Mouse (Mus musculus) midbrain, embryonic 15.5 days (tissue): ENCODE measurements around the gene Gnat2. TPM values are rescaled to one million over a fixed set of nuclear protein-coding genes. Genes with fewer than 3 reads are reported as not detected.

ENCODE experiments used
- ATAC-seq: fragments of 200-750 bp; cut with Nextera tagmentation; replicated peaks from 2 replicates; pipeline ENCODE4 v1.8.0; 2017; ENCODE audit warnings: moderate TSS enrichment
- H3K27ac ChIP-seq: fragments of 300-500 bp; sonication (generic); 2 replicates; pipeline ENCODE4 v1.5.1; 2015; ENCODE audit warnings: mild to moderate bottlenecking, inconsistent platforms
- H3K27me3 ChIP-seq: fragments of 300-500 bp; sonication (generic); replicated peaks from 2 replicates; pipeline ENCODE4 v1.6.1; 2015; ENCODE audit warnings: inconsistent platforms
- H3K36me3 ChIP-seq: fragments of 300-500 bp; sonication (generic); replicated peaks from 2 replicates; pipeline ENCODE4 v1.6.1; 2015; ENCODE audit warnings: inconsistent platforms
- H3K4me1 ChIP-seq: fragments of 300-500 bp; sonication (generic); 2 replicates; pipeline ENCODE4 v1.6.1; 2015; ENCODE audit warnings: inconsistent platforms
- H3K4me2 ChIP-seq: fragments of 300-500 bp; sonication (generic); 2 replicates; pipeline ENCODE4 v1.6.1; 2015; ENCODE audit warnings: inconsistent platforms, mild to moderate bottlenecking, moderate library complexity
- H3K4me3 ChIP-seq: fragments of 300-500 bp; sonication (generic); 2 replicates; pipeline ENCODE4 v1.5.1; 2015; ENCODE audit warnings: mild to moderate bottlenecking, inconsistent platforms
- H3K9ac ChIP-seq: fragments of 300-500 bp; sonication (generic); 2 replicates; pipeline ENCODE4 v1.6.1; 2015; ENCODE audit warnings: mild to moderate bottlenecking, inconsistent platforms
- H3K9me3 ChIP-seq: fragments of 300-500 bp; sonication (generic); 2 replicates; pipeline ENCODE4 v1.6.1; 2016; ENCODE audit warnings: inconsistent platforms
- WGBS: fragments of 180-500 bp; shearing (Covaris S2); methylation state at CpG from one replicate; pipeline ENCODE4 v1.1.7; 2015; ENCODE audit warnings: mixed read lengths; 5-methylcytosine and 5-hydroxymethylcytosine counted together
- polyA plus RNA-seq: library from polyadenylated mRNA; unstranded; fragments of >200 nt; fragmentation: Nextera tagmentation; extraction: Ambion mirVana; gene quantifications from 2 replicates; pipeline ENCODE4 v1.2.1, GENCODE M21; 2015

The Gnat2 gene
- polyA plus RNA-seq, 1 experiment from 2014 or later: 0.28 TPM

DNA sequence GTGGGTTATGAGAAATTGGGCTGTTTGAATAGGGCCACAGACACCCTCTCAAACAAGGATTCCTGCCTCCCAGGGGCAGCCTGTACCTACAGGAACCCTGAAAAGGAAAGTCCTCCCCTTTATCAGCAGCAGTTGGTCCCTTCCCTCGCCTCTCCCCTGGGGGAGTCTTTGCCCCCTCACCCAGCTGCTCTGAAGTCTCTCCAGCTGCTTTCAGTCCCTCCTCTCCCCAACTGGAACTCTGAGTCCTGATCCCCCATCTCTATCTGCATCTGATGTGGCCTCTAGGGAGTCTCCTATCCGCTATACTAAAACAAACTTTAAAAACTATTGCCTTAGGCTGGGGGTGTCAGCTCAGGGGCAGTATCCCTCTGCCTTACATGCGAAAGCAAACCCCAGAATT, 5.3 kb upstream of the Gnat2 start:
- no peak for ATAC-seq
- Histone ChIP-seq H3K4me1 (peaks cover 42% of the 10 kb centered on the region), H3K4me3 (no peak overlapping the region), H3K4me2 (no peak overlapping the region), H3K9ac (no peak overlapping the region), H3K27me3 (no peaks in the 10 kb centered on the region), H3K36me3 (no peaks in the 10 kb centered on the region), H3K9me3 (no peaks in the 10 kb centered on the region), H3K27ac (no peak overlapping the region)
- 91% methylated on average over 3 of the region's 3 CpGs for WGBS

DNA sequence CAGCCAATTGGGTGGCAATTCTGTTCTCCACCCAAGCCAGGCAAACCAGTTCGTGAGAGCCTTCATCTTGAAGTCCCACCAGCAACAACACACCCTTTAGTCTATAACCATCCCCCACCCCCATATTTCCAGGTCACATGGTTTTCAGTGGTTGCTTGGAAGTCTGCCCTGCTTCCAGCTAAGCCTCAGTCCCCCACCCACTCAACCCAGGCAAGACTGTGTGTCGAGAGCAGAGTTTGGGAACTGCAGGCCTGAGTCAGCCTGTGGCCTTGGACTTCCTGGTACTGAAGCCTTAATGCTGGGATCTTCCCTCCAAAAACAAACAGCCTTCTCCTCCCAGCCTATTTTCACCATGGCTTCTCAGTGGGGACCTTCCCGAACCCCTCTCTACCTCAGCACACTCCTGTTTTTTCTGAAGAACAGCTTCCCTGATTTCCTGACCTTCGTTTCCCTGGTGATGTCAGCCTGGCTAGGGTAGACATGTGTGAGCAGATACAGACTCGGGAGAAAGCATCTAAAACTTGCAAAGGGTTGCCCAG, 3.7 kb upstream of the Gnat2 start:
- ATAC-seq: no peak
- no peak overlapping the region for H3K4me2 ChIP-seq
- no peaks in the 10 kb centered on the region for H3K27me3 ChIP-seq
- H3K36me3 ChIP-seq: no peaks in the 10 kb centered on the region
- H3K9ac ChIP-seq: no peak overlapping the region
- 42% methylated on average over 5 of the region's 5 CpGs for WGBS
- peaks cover 27% of the 10 kb centered on the region for H3K4me1 ChIP-seq
- H3K27ac ChIP-seq: no peak overlapping the region
- no peak overlapping the region for H3K4me3 ChIP-seq
- no peaks in the 10 kb centered on the region for H3K9me3 ChIP-seq

DNA sequence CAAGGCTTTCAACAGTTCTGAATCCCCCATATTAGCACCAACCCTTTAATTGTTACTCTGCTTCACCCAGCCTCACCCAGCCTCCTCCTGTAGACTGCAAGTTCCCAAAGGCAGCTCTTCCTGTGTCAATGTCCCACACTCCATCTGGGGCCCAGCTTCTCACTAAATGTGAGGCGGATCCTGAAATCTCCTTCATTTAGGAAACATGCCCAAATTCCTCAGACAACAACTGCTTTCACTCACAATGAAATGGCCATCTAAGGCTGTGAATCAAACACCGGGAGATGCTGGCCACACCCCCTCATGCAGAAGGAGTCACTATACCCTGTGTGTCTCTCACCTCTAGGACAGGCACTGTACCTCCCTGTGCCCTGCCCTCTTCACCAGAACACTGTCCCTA, 2.7 kb upstream of the Gnat2 start:
- no peak for ATAC-seq
- Histone ChIP-seq H3K4me1 (peaks cover 17% of the 10 kb centered on the region), H3K36me3 (no peaks in the 10 kb centered on the region), H3K9me3 (no peaks in the 10 kb centered on the region), H3K4me3 (no peak overlapping the region), H3K9ac (no peak overlapping the region), H3K4me2 (no peak overlapping the region), H3K27me3 (no peaks in the 10 kb centered on the region), H3K27ac (no peak overlapping the region)
- whole genome bisulfite sequencing: 45% methylated on average over 2 of the region's 2 CpGs

DNA sequence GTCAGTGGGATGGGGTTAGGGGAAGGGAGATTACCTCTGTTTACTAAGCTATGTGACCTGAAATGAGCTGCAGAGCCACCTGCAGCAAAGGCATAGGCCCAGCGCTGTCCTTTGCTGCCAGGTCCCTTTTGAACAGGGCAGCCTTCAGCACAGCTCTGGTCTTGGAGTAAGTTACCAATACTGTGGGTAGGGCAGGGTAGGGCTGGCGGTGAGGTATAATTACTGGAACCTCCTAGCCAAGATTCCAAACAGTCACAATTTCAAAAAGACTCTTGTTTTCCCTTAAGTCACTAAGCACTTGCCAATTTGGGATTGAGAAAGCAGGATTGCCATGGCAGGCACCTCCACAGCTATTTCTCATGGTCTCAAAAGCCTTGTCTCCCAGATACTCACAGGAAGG, 2.0 kb upstream of the Gnat2 start:
- no peak for ATAC-seq
- Histone ChIP-seq H3K4me3 (no peak overlapping the region), H3K9ac (no peak overlapping the region), H3K4me2 (no peak overlapping the region), H3K9me3 (no peaks in the 10 kb centered on the region), H3K36me3 (no peaks in the 10 kb centered on the region), H3K27ac (no peak overlapping the region), H3K27me3 (no peaks in the 10 kb centered on the region), H3K4me1 (peaks cover 13% of the 10 kb centered on the region)
- WGBS: 75% methylated on average over 2 of the region's 2 CpGs

DNA sequence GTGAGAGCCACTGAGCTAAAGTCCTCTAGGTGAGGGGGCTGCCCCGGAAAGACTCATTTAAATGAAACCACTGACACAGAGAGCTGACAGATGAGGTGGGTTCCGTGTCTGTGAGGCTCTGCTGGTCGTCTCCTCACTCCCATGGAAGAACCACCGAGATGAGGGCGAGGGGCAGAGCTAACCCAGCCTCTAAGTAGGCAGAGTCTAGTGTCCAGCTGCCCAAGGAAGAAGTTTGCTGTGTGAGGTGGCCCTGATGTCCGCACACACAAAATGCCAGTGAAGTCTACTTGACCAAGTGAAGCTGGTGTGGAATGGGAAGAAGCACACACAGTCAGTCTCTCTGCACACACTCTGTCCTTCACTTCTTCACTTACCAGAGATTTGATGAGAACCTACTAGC, 559 bp upstream of the Gnat2 start:
- Histone ChIP-seq H3K9ac (no peak overlapping the region), H3K4me2 (no peak overlapping the region), H3K27me3 (no peaks in the 10 kb centered on the region), H3K4me1 (no peaks in the 10 kb centered on the region), H3K4me3 (no peak overlapping the region), H3K9me3 (no peaks in the 10 kb centered on the region), H3K27ac (no peak overlapping the region), H3K36me3 (no peaks in the 10 kb centered on the region)
- no peak for ATAC-seq
- WGBS: 80% methylated on average over 6 of the region's 6 CpGs

DNA sequence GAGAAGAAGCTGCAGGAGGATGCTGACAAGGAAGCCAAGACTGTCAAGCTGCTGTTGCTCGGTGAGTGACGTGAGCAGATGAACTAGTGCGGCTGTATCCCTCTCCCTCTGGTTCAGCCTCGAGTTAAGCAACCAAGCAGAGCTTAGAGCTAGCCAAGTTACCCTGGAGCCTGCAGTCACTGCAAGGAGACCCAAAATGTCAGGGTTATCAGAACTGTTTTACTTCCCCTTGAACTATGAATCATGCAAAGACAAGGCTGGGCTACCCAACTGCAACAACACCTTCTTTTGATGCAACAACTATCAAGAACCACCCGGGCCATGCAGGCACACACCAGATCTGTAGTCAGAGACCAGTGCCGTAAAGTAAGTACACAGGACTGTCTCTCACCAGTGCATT, 717 bp downstream of the Gnat2 start:
- Histone ChIP-seq H3K4me3 (no peak overlapping the region), H3K9ac (no peak overlapping the region), H3K9me3 (no peaks in the 10 kb centered on the region), H3K4me1 (no peaks in the 10 kb centered on the region), H3K4me2 (no peak overlapping the region), H3K27ac (no peak overlapping the region), H3K27me3 (no peaks in the 10 kb centered on the region), H3K36me3 (no peaks in the 10 kb centered on the region)
- ATAC-seq: no peak
- WGBS: 47% methylated on average over 6 of the region's 6 CpGs

DNA sequence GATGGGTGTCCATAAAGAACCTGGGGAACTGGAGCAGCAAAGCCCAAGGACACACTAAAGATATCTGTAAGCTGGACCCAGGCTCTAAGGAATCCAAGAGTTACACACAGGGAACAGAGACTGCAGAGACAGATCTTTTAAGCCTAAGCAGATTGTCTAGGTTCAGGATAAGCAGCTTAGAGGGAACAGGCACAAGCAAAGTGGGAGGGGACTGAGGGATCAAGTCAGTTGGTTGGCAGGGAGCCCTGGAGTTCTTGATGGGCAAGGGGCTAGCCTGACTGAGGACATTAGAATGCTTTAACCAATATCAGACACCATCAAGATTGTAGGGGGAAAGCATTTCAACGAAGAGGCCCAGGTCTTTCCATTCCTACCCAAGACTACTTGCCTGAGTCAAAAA, 1.6 kb downstream of the Gnat2 start:
- Histone ChIP-seq H3K27me3 (no peaks in the 10 kb centered on the region), H3K9me3 (no peaks in the 10 kb centered on the region), H3K4me2 (no peak overlapping the region), H3K4me3 (no peak overlapping the region), H3K27ac (no peak overlapping the region), H3K4me1 (no peaks in the 10 kb centered on the region), H3K36me3 (no peaks in the 10 kb centered on the region), H3K9ac (no peak overlapping the region)
- 57% methylated on average over 1 of the region's 1 CpGs for WGBS
- ATAC-seq: no peak

DNA sequence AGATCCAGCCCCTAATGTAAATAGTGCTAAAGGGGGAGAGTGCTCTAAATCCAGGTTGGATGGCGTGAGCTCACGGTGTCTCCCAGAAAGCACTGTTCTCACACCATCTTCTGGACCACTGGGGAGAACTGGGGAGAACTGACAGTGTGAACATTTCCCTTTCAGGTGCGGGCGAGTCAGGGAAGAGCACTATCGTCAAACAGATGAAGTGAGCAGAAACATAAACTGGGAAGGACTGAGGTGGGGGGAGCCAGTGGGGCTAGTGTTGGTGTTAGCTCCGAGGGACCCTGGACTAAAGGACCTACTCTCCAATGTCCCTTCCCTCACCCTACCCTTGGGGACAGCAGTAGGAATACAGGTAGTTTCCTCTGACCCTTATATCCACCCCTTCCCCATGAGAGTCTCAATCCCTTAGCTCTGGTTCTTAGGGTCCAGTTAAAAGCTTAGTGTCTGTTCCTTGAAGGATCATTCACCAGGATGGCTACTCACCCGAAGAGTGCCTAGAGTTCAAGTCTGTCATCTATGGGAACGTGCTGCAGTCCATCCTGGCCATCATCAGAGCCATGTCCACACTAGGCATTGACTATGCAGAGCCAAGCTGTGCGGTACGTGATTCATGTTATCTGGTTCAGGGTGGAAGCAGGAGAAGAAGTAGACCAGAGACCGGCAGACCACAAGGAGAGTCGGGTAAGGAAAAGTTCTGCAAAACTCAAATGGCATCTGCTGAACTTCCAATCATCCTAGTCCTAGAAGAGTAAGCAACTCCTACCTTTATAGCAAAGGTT, 2.6 kb downstream of the Gnat2 start:
- ATAC-seq: no peak
- no peaks in the 10 kb centered on the region for H3K36me3 ChIP-seq
- H3K27me3 ChIP-seq: no peaks in the 10 kb centered on the region
- no peak overlapping the region for H3K4me2 ChIP-seq
- H3K4me3 ChIP-seq: no peak overlapping the region
- H3K9ac ChIP-seq: no peak overlapping the region
- H3K27ac ChIP-seq: no peak overlapping the region
- no peaks in the 10 kb centered on the region for H3K9me3 ChIP-seq
- 93% methylated on average over 12 of the region's 12 CpGs for WGBS
- no peaks in the 10 kb centered on the region for H3K4me1 ChIP-seq

DNA sequence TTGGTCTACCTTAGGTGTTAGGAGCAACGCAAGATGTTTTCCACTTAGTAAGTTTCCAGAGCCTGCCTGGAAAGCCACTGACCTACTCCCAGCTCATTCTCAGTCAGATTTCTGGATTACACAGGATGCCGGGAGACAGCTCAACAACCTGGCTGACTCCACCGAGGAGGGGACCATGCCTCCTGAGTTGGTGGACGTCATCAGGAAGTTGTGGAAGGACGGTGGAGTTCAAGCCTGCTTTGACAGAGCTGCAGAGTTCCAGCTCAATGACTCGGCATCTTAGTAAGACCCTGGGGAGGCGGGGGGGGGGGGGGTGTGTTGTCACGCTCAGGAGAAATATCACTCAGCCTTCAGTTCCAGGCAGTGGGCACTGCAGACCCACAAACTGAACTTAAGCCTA, 3.6 kb downstream of the Gnat2 start:
- H3K4me3 ChIP-seq: no peak overlapping the region
- H3K36me3 ChIP-seq: no peaks in the 10 kb centered on the region
- H3K4me2 ChIP-seq: no peak overlapping the region
- no peaks in the 10 kb centered on the region for H3K27me3 ChIP-seq
- WGBS: 70% methylated on average over 8 of the region's 8 CpGs
- peaks cover 5% of the 10 kb centered on the region; the same call in 1 of the 2 replicates for H3K4me1 ChIP-seq
- ATAC-seq: no peak
- H3K27ac ChIP-seq: no peak overlapping the region
- no peaks in the 10 kb centered on the region for H3K9me3 ChIP-seq
- no peak overlapping the region for H3K9ac ChIP-seq

DNA sequence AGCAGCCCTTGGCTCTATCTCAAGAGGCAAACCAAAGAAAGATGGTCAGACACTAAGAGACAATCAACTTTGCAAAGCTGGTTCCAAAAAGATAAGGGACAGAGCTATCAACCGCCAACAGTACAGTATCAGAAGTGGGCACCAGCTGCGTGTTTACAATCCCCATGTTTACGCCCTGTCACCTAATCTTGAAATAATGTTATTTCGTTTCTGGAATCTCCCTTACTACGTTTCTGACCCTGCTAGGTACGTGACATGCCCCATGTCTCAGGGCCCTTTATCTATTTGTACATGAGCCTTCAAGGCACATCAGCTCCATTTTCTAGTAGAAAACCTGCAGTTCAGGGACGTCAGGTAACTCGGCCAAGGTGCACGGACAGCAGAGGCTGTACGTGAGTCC, 4.1 kb downstream of the Gnat2 start:
- no peak for ATAC-seq

DNA sequence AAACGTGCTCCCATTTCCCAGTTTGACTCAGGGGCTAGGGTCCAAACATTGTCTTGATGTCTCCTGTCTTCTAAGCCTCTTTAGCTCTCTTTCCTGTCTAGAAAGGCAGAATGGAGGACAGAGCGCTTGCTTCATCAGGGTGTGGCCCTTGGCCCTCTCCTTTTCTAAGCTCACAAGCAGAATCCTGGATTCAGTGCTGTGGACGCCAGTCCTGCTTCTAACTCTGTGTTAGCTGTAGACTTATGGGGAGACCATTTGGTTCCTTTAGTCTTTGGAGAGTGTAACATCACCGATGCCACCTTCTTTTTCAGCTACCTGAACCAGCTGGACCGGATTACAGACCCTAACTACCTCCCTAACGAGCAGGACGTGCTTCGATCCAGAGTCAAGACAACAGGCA, 5.1 kb downstream of the Gnat2 start:
- no peak overlapping the region for H3K4me3 ChIP-seq
- H3K36me3 ChIP-seq: no peaks in the 10 kb centered on the region
- no peak overlapping the region for H3K27ac ChIP-seq
- no peaks in the 10 kb centered on the region for H3K27me3 ChIP-seq
- peaks cover 8% of the 10 kb centered on the region; the same call in 1 of the 2 replicates for H3K4me1 ChIP-seq
- no peak overlapping the region for H3K9ac ChIP-seq
- WGBS: 88% methylated on average over 8 of the region's 8 CpGs
- H3K9me3 ChIP-seq: no peaks in the 10 kb centered on the region
- no peak for ATAC-seq
- no peak overlapping the region for H3K4me2 ChIP-seq

More for the DNA sequence above, 4.1 kb downstream of the Gnat2 start:
- H3K36me3 ChIP-seq: no peaks in the 10 kb centered on the region
- 87% methylated on average over 10 of the region's 10 CpGs for WGBS
- no peaks in the 10 kb centered on the region for H3K27me3 ChIP-seq
- peaks cover 8% of the 10 kb centered on the region; the same call in 1 of the 2 replicates for H3K4me1 ChIP-seq
- H3K9me3 ChIP-seq: no peaks in the 10 kb centered on the region
- no peak overlapping the region for H3K4me3 ChIP-seq
- no peak overlapping the region for H3K4me2 ChIP-seq
- no peak overlapping the region for H3K27ac ChIP-seq
- no peak overlapping the region for H3K9ac ChIP-seq

DNA sequence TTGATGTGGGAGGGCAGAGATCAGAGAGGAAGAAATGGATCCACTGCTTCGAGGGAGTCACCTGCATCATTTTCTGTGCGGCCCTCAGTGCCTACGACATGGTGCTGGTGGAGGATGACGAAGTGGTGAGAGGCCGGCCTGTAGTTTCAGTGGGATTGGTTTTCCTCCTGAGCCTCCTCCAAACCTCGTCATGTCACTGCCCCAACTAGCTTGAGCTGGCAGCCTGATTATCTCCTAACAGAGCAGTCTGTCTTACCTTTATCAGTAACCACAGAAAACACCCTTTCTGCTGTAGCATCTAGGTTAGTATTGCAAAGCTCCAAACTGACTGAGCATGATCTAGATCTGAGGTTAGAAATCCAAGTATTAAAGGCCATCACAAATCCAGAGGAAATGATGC, 5.7 kb downstream of the Gnat2 start:
- H3K36me3 ChIP-seq: no peaks in the 10 kb centered on the region
- WGBS: 86% methylated on average over 6 of the region's 6 CpGs
- no peak overlapping the region for H3K4me2 ChIP-seq
- no peak overlapping the region for H3K4me3 ChIP-seq
- H3K9me3 ChIP-seq: no peaks in the 10 kb centered on the region
- peaks cover 8% of the 10 kb centered on the region; the same call in 1 of the 2 replicates for H3K4me1 ChIP-seq
- H3K9ac ChIP-seq: no peak overlapping the region
- no peak for ATAC-seq
- H3K27ac ChIP-seq: no peak overlapping the region
- H3K27me3 ChIP-seq: no peaks in the 10 kb centered on the region

DNA sequence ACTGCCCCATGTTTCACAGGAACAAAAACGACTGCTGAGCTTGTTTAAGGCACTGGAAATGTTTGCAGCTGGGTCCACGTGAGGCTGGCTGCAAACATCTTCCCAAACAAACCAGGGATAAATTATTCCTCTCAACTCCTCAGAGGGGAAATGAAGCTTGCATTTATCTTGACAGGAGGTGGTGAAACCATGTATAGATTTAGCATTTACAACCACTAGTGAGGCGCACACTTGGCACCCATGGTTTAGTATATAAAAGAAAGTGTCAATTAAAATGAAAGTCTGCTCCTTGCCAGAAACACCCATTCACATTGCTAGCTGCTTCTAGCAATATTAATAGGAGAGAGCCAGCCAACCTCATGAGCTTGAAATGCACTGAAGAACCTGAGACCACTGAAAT, 9.0 kb downstream of the Gnat2 start:
- Histone ChIP-seq H3K27me3 (no peaks in the 10 kb centered on the region), H3K27ac (peak overlapping the region; percentile 38; the same call in 1 of the 2 replicates)
- ATAC-seq: no peak

More for the DNA sequence above, 9.0 kb downstream of the Gnat2 start:
- Histone ChIP-seq H3K4me3 (no peak overlapping the region), H3K9ac (no peak overlapping the region), H3K4me1 (peaks cover 8% of the 10 kb centered on the region; the same call in 1 of the 2 replicates), H3K9me3 (no peaks in the 10 kb centered on the region), H3K36me3 (no peaks in the 10 kb centered on the region), H3K4me2 (no peak overlapping the region)
- 34% methylated on average over 3 of the region's 3 CpGs for WGBS
